Mouse (Mus musculus): ENCODE data around the gene Vmn2r14. TPM values are rescaled to one million over a fixed set of nuclear protein-coding genes. Genes with fewer than 3 reads are reported as not detected.
"Not testable (repeated sequence)": the region's sequence is repeated elsewhere in the genome, so short reads cannot be mapped to it uniquely, and the experiment has no call there.

The Vmn2r14 gene
- not detected in 2 replicates for polyA plus RNA-seq (2015; fragmentation: Nextera tagmentation; extraction: Ambion mirVana)

- Histone ChIP-seq H3K4me2 (no peak within 1 kb of the TSS), H3K36me3 (no peaks in the 10 kb centered on the region), H3K4me3 (no peak within 1 kb of the TSS), H3K9me3 (peaks cover 11% of the 10 kb centered on the region; the same call in 1 of the 2 replicates), H3K27me3 (no peaks in the 10 kb centered on the region), H3K27ac (replicated peaks) (no peak within 1 kb of the TSS), H3K9ac (no peak within 1 kb of the TSS), H3K4me1 (replicated peaks) (no peaks in the 10 kb centered on the region)
- ATAC-seq (ENCODE audit: low FRiP score, low read depth) = no peak
- WGBS = 66% methylated on average over 3 of the region's 3 CpGs
These were observed at the start of gene Vmn2r14 for GRCm38 (mm10) chr5:109224608-109225007. TSS of gene Vmn2r14 (minus strand) at chr5:109224708.

- not testable (repeated sequence) for H3K36me3 ChIP-seq
These were observed 32.4 kb downstream of the Vmn2r14 start, which contains the start of gene Vmn2r13 for GRCm38 (mm10) chr5:109192099-109192498. TSS of gene Vmn2r13 (minus strand) at chr5:109192199.

GRCm38 (mm10) chr5:109166851-109167250 lies 57.7 kb downstream of the Vmn2r14 start:
- H3K4me3 ChIP-seq; H3K4me1 ChIP-seq (replicated peaks); H3K27ac ChIP-seq (replicated peaks); ATAC-seq (ENCODE audit: low FRiP score, low read depth); H3K9ac ChIP-seq; H3K27me3 ChIP-seq; H3K36me3 ChIP-seq; H3K4me2 ChIP-seq; H3K9me3 ChIP-seq: not testable (repeated sequence)
- 87% methylated on average over 4 of the region's 4 CpGs for WGBS

More at GRCm38 (mm10) chr5:109192099-109192498, 32.4 kb downstream of the Vmn2r14 start, which contains the start of gene Vmn2r13:
- H3K4me2 ChIP-seq; H3K27me3 ChIP-seq; H3K4me3 ChIP-seq; ATAC-seq (ENCODE audit: low FRiP score, low read depth); H3K27ac ChIP-seq (replicated peaks); H3K4me1 ChIP-seq (replicated peaks); H3K9ac ChIP-seq: not testable (repeated sequence)
- peaks cover 19% of the 10 kb centered on the region; the same call in 1 of the 2 replicates for H3K9me3 ChIP-seq
- 54% methylated on average over 2 of the region's 2 CpGs for WGBS

Other genes starting within 250 kb of the Vmn2r14 start
- gene Vmn2r10, start 218.2 kb downstream of the Vmn2r14 start, polyA plus RNA-seq (2015; fragmentation: Nextera tagmentation; extraction: Ambion mirVana) = not detected in 2 replicates
- gene Vmn2r11, start 165.1 kb downstream of the Vmn2r14 start, polyA plus RNA-seq (2015; fragmentation: Nextera tagmentation; extraction: Ambion mirVana) = not detected in 2 replicates
- not detected in 2 replicates for gene Vmn2r12, start 126.8 kb downstream of the Vmn2r14 start, polyA plus RNA-seq (2015; fragmentation: Nextera tagmentation; extraction: Ambion mirVana)
- not detected in 2 replicates for gene Vmn2r13, start 32.5 kb downstream of the Vmn2r14 start, polyA plus RNA-seq (2015; fragmentation: Nextera tagmentation; extraction: Ambion mirVana)
- not detected in 2 replicates for gene Vmn2r15, start 72.9 kb upstream of the Vmn2r14 start, polyA plus RNA-seq (2015; fragmentation: Nextera tagmentation; extraction: Ambion mirVana)
- not detected in 2 replicates for gene Vmn2r16, start 105.5 kb upstream of the Vmn2r14 start, polyA plus RNA-seq (2015; fragmentation: Nextera tagmentation; extraction: Ambion mirVana)
- not detected in 2 replicates for gene Vmn2r17, start 195.0 kb upstream of the Vmn2r14 start, polyA plus RNA-seq (2015; fragmentation: Nextera tagmentation; extraction: Ambion mirVana)